ENCODE assay signal across 22 mouse cellular contexts in genomic region chr15:9891446-9891845, GRCm38 (mm10).
"Had no signal": no experiment of that assay in that cellular context is flagged by ENCODE, and none has a peak within 500 bp of the region (broad histone marks: within the 10 kb centered on the region; RNA-seq: fewer than 3 reads in every experiment).

No protein-coding gene starts in this region.

- H3K27me3 ChIP-seq: limb, embryonic 13.5 days; liver, embryonic 12.5 days; liver, embryonic 15.5 days; lung, embryonic 15.5 days; midbrain, embryonic 12.5 days; midbrain, embryonic 15.5 days; neural tube, embryonic 12.5 days; neural tube, embryonic 15.5 days had no signal

- H3K36me3 ChIP-seq: limb, embryonic 10.5 days; limb, embryonic 13.5 days; liver, embryonic 12.5 days; liver, embryonic 15.5 days; lung, embryonic 15.5 days; midbrain, embryonic 12.5 days; midbrain, embryonic 15.5 days; neural tube, embryonic 12.5 days; neural tube, embryonic 15.5 days had no signal

- DNase-seq: kidney, adult 18-20 months; kidney, postnatal 10 days; kidney, postnatal 4 days; liver; lung, adult 18-20 months; lung, postnatal 10 days; lung, postnatal 36 days; retina, postnatal 1 day; right cerebral cortex, postnatal 25 days; spleen, adult 18-20 months; thymus, adult 2 months; thymus, postnatal 14 days had no signal

- H3K4me2 ChIP-seq: limb, embryonic 13.5 days; liver, embryonic 12.5 days; liver, embryonic 15.5 days; lung, embryonic 15.5 days; midbrain, embryonic 12.5 days; midbrain, embryonic 15.5 days; neural tube, embryonic 12.5 days; neural tube, embryonic 15.5 days had no signal

- H3K9ac ChIP-seq: limb, embryonic 13.5 days; liver, embryonic 12.5 days; liver, embryonic 15.5 days; lung, embryonic 15.5 days; midbrain, embryonic 12.5 days; midbrain, embryonic 15.5 days; neural tube, embryonic 12.5 days; neural tube, embryonic 15.5 days had no signal

- H3K9me3 ChIP-seq: limb, embryonic 10.5 days; limb, embryonic 13.5 days; liver, embryonic 12.5 days; liver, embryonic 15.5 days; lung, embryonic 15.5 days; midbrain, embryonic 12.5 days; midbrain, embryonic 15.5 days; neural tube, embryonic 12.5 days; neural tube, embryonic 15.5 days had no signal

- H3K4me3 ChIP-seq: limb, embryonic 10.5 days; limb, embryonic 13.5 days; liver, embryonic 12.5 days; liver, embryonic 15.5 days; lung, embryonic 15.5 days; midbrain, embryonic 12.5 days; midbrain, embryonic 15.5 days; neural tube, embryonic 12.5 days; neural tube, embryonic 15.5 days had no signal

- H3K27ac ChIP-seq: limb, embryonic 10.5 days; limb, embryonic 13.5 days; liver, embryonic 12.5 days; liver, embryonic 15.5 days; lung, embryonic 15.5 days; midbrain, embryonic 12.5 days; midbrain, embryonic 15.5 days; neural tube, embryonic 12.5 days; neural tube, embryonic 15.5 days had no signal

- H3K4me1 ChIP-seq: limb, embryonic 10.5 days; limb, embryonic 13.5 days; liver, embryonic 12.5 days; liver, embryonic 15.5 days; lung, embryonic 15.5 days; midbrain, embryonic 12.5 days; midbrain, embryonic 15.5 days; neural tube, embryonic 12.5 days; neural tube, embryonic 15.5 days had no signal

- ATAC-seq: intestine, embryonic 16.5 days; liver, embryonic 12.5 days; midbrain, embryonic 15.5 days had no signal
